Mouse (Mus musculus): ENCODE measurements around the gene Amz2. TPM values are rescaled to one million over a fixed set of nuclear protein-coding genes. Genes with fewer than 3 reads are reported as not detected.
A peak's percentile ranks its signal among the peaks of the same experiment; 100 is the strongest.

Amz2 gene
- polyA plus RNA-seq, 1 experiment, result 40.9 TPM

- peaks cover 5% of the 10 kb centered on the region for H3K4me1 ChIP-seq (ENCODE audit: control insufficient read depth, insufficient read depth, low read length)
- DNase-seq, result peak; percentile 59
- H3K4me3 ChIP-seq (replicated peaks; ENCODE audit: extremely low read depth, low read depth, low read length), result peak within 1 kb of the TSS; percentile 69
- under 1% methylated on average over 111 of the region's 111 CpGs for WGBS
- TF ChIP-seq POLR2A (IDR thresholded peaks at IDR 0.05; ENCODE audit: borderline replicate concordance, extremely low read depth, low read depth, low read length), result no peak
- no peak for TF ChIP-seq CTCF (IDR thresholded peaks at IDR 0.05; ENCODE audit: insufficient read depth, low read length)
Observed at GRCm38 (mm10) chr11:109473171-109474085, 47.7 kb downstream of the Amz2 start, which contains the start of the genes Arsg and Slc16a6. Gene Arsg, plus strand, starts transcription at chr11:109473374. Gene Slc16a6, minus strand, starts transcription at chr11:109473598.

GRCm38 (mm10) chr11:109474086-109474742 is 48.5 kb downstream of the Amz2 start:
- peak overlapping the region; percentile 63 for H3K4me3 ChIP-seq (replicated peaks; ENCODE audit: extremely low read depth, low read depth, low read length)
- no peak for DNase-seq
- WGBS, result 11% methylated on average over 14 of the region's 14 CpGs
- TF ChIP-seq CTCF (IDR thresholded peaks at IDR 0.05; ENCODE audit: insufficient read depth, low read length), result no peak
- TF ChIP-seq POLR2A (IDR thresholded peaks at IDR 0.05; ENCODE audit: borderline replicate concordance, extremely low read depth, low read depth, low read length), result no peak
- peaks cover 5% of the 10 kb centered on the region for H3K4me1 ChIP-seq (ENCODE audit: control insufficient read depth, insufficient read depth, low read length)

GRCm38 (mm10) chr11:109474836-109475235 is 49.1 kb downstream of the Amz2 start:
- peaks cover 5% of the 10 kb centered on the region for H3K4me1 ChIP-seq (ENCODE audit: control insufficient read depth, insufficient read depth, low read length)
- no peak for TF ChIP-seq POLR2A (IDR thresholded peaks at IDR 0.05; ENCODE audit: borderline replicate concordance, extremely low read depth, low read depth, low read length)
- TF ChIP-seq CTCF (IDR thresholded peaks at IDR 0.05; ENCODE audit: insufficient read depth, low read length), result no peak
- 92% methylated on average over 13 of the region's 13 CpGs for WGBS

GRCm38 (mm10) chr11:109475717-109476116 is 50.0 kb downstream of the Amz2 start:
- peaks cover 5% of the 10 kb centered on the region for H3K4me1 ChIP-seq (ENCODE audit: control insufficient read depth, insufficient read depth, low read length)
- no peak overlapping the region for H3K4me3 ChIP-seq (replicated peaks; ENCODE audit: extremely low read depth, low read depth, low read length)
- TF ChIP-seq CTCF (IDR thresholded peaks at IDR 0.05; ENCODE audit: insufficient read depth, low read length), result no peak
- no peak for DNase-seq
- 95% methylated on average over 4 of the region's 4 CpGs for WGBS

More at GRCm38 (mm10) chr11:109474836-109475235, 49.1 kb downstream of the Amz2 start:
- no peak for DNase-seq
- H3K4me3 ChIP-seq (replicated peaks; ENCODE audit: extremely low read depth, low read depth, low read length), result no peak overlapping the region

GRCm38 (mm10) chr11:109476241-109476640 is 50.5 kb downstream of the Amz2 start:
- TF ChIP-seq POLR2A (IDR thresholded peaks at IDR 0.05; ENCODE audit: borderline replicate concordance, extremely low read depth, low read depth, low read length) (no peak), CTCF (IDR thresholded peaks at IDR 0.05; ENCODE audit: insufficient read depth, low read length) (no peak)
- WGBS, result 86% methylated on average over 2 of the region's 2 CpGs

GRCm38 (mm10) chr11:109476653-109477052 is 50.9 kb downstream of the Amz2 start:
- no peak for DNase-seq
- H3K4me1 ChIP-seq (ENCODE audit: control insufficient read depth, insufficient read depth, low read length), result peaks cover 5% of the 10 kb centered on the region
- WGBS, result 77% methylated on average over 6 of the region's 6 CpGs
- no peak for TF ChIP-seq CTCF (IDR thresholded peaks at IDR 0.05; ENCODE audit: insufficient read depth, low read length)
- no peak for TF ChIP-seq POLR2A (IDR thresholded peaks at IDR 0.05; ENCODE audit: borderline replicate concordance, extremely low read depth, low read depth, low read length)
- no peak overlapping the region for H3K4me3 ChIP-seq (replicated peaks; ENCODE audit: extremely low read depth, low read depth, low read length)

More at GRCm38 (mm10) chr11:109476241-109476640, 50.5 kb downstream of the Amz2 start:
- no peak for DNase-seq
- Histone ChIP-seq H3K4me1 (ENCODE audit: control insufficient read depth, insufficient read depth, low read length) (peaks cover 5% of the 10 kb centered on the region), H3K4me3 (replicated peaks; ENCODE audit: extremely low read depth, low read depth, low read length) (no peak overlapping the region)

- TF ChIP-seq POLR2A (IDR thresholded peaks at IDR 0.05; ENCODE audit: borderline replicate concordance, extremely low read depth, low read depth, low read length) (no peak), CTCF (IDR thresholded peaks at IDR 0.05; ENCODE audit: insufficient read depth, low read length) (no peak)
- H3K4me1 ChIP-seq (ENCODE audit: control insufficient read depth, insufficient read depth, low read length), result no peaks in the 10 kb centered on the region; the same call in 1 of the 2 replicates
- no peak for DNase-seq
- H3K4me3 ChIP-seq (replicated peaks; ENCODE audit: extremely low read depth, low read depth, low read length), result no peak overlapping the region
- WGBS, result 57% methylated on average over 16 of the region's 16 CpGs
Observed at GRCm38 (mm10) chr11:109477606-109478380, 52.0 kb downstream of the Amz2 start.

- WGBS, result 65% methylated on average over 16 of the region's 16 CpGs
- TF ChIP-seq CTCF (IDR thresholded peaks at IDR 0.05; ENCODE audit: insufficient read depth, low read length), result no peak
- no peak for TF ChIP-seq POLR2A (IDR thresholded peaks at IDR 0.05; ENCODE audit: borderline replicate concordance, extremely low read depth, low read depth, low read length)
- Histone ChIP-seq H3K4me1 (ENCODE audit: control insufficient read depth, insufficient read depth, low read length) (no peaks in the 10 kb centered on the region), H3K4me3 (replicated peaks; ENCODE audit: extremely low read depth, low read depth, low read length) (no peak overlapping the region)
- no peak for DNase-seq
Observed at GRCm38 (mm10) chr11:109479575-109480285, 54.0 kb downstream of the Amz2 start.

Data from lung, adult 2 months (tissue).